Mouse (Mus musculus) embryonic facial prominence, embryonic 11.5 days (tissue): Measurements from ENCODE around the gene E2f4. TPM values are rescaled to one million over a fixed set of nuclear protein-coding genes. Genes with fewer than 3 reads are reported as not detected.

Source experiments
- ATAC-seq: fragments of 200-750 bp; cut with Nextera tagmentation; replicated peaks from 2 replicates; pipeline ENCODE4 v1.8.0; 2017; ENCODE audit warnings: low read depth; ENCODE audit not compliant: insufficient number of reproducible peaks, low FRiP score, low TSS enrichment
- DNase-seq: peaks from one replicate; pipeline ENCODE4 v3.0.0-alpha.2; 2015; ENCODE audit warnings: low spot score
- H3K27ac ChIP-seq: fragments of 300-500 bp; sonication (generic); replicated peaks from 2 replicates; pipeline ENCODE4 v1.5.1; 2014; ENCODE audit warnings: mild to moderate bottlenecking, low read depth, low read length, control low read depth
- H3K27me3 ChIP-seq: fragments of 300-500 bp; sonication (generic); 2 replicates; pipeline ENCODE4 v1.6.1; 2014; ENCODE audit warnings: mild to moderate bottlenecking, low read length, moderate library complexity, mixed read lengths; ENCODE audit not compliant: control insufficient read depth, insufficient read depth
- H3K36me3 ChIP-seq: fragments of 300-500 bp; sonication (generic); replicated peaks from 2 replicates; pipeline ENCODE4 v1.6.1; 2014; ENCODE audit warnings: low read depth, mild to moderate bottlenecking, low read length, moderate library complexity, mixed read lengths; ENCODE audit not compliant: control insufficient read depth, insufficient read depth
- H3K4me1 ChIP-seq: fragments of 300-500 bp; sonication (generic); 2 replicates; pipeline ENCODE4 v1.6.1; 2014; ENCODE audit warnings: low read length, mixed read lengths; ENCODE audit not compliant: control insufficient read depth, insufficient read depth
- H3K4me2 ChIP-seq: fragments of 300-500 bp; sonication (generic); 2 replicates; pipeline ENCODE4 v1.6.1; 2014; ENCODE audit warnings: low read depth, mild to moderate bottlenecking, control low read depth, low read length, moderate library complexity
- H3K4me3 ChIP-seq: fragments of 300-500 bp; sonication (generic); 2 replicates; pipeline ENCODE4 v1.5.1; 2014; ENCODE audit warnings: low read depth, low read length, control low read depth
- H3K9ac ChIP-seq: fragments of 300-500 bp; sonication (generic); replicated peaks from 2 replicates; pipeline ENCODE4 v1.6.1; 2014; ENCODE audit warnings: mild to moderate bottlenecking, control low read depth, low read length
- H3K9me3 ChIP-seq: fragments of 300-500 bp; sonication (generic); replicated peaks from 2 replicates; pipeline ENCODE4 v1.6.1; 2016; ENCODE audit warnings: mild to moderate bottlenecking, low read length, inconsistent platforms, mixed read lengths; ENCODE audit not compliant: control insufficient read depth
- WGBS: fragments of 180-500 bp; shearing (Covaris S2); extraction: QIAGEN DNeasy Blood & Tissue Kit; methylation state at CpG from one replicate; pipeline ENCODE4 v1.1.7; 2014; 5-methylcytosine and 5-hydroxymethylcytosine counted together
- polyA plus RNA-seq: library from polyadenylated mRNA; unstranded; fragments of >200 nt; fragmentation: Nextera tagmentation; extraction: Ambion mirVana; gene quantifications from 2 replicates; pipeline ENCODE4 v1.2.1, GENCODE M21; 2014

E2f4 gene
- polyA plus RNA-seq, 1 experiment from 2014 or later: 103 TPM

DNA sequence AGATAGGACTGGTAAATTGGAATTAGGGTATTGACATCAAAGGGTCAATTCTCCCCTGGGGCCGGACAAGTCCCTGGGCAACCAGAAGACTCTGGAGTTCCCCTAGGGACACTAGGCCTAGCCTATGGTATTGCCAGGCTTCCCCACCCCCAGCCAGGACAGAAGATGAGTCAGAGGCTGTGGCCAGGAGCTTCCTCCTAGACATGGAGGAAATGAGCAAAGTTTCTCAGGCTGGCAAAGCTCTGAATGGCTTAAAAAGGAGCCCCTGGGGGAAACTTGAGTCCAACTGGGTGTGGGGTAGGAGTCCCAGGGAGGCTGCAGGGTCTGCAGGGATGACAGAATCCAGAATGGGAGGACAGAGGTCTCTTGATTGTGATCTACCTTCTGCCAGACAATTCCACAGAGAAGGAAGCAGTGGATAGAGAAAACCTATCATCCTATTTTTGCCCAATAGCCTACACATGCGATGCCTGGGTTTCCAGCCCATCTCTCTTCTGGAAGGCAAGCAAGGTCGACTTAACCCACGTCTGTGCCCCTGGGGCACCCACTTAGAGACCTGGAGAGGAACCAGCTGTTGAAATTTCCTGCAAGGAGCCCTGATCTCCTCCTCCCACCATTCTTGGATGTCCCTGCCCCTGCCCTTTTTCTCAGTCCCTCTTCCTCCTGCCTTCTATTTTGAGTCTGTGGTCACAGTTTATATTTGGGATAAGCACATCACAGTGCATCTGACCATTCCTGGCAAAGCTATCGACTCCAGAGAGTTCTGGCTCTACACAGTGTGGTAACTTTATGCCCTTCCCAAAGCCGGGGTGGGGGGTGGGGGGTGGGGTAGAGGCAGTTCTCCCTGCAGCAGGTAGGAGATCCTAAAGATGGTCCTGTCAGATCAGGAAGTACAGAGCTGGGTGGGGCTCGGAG, 47.9 kb downstream of the E2f4 start:
- H3K9me3 ChIP-seq: no peaks in the 10 kb centered on the region
- peaks cover 9% of the 10 kb centered on the region for H3K4me1 ChIP-seq
- H3K27me3 ChIP-seq: no peaks in the 10 kb centered on the region
- DNase-seq: no peak
- no peak overlapping the region for H3K27ac ChIP-seq
- H3K36me3 ChIP-seq: no peaks in the 10 kb centered on the region
- H3K4me2 ChIP-seq: no peak overlapping the region
- no peak for ATAC-seq
- no peak overlapping the region for H3K4me3 ChIP-seq
- no peak overlapping the region for H3K9ac ChIP-seq
- 37% methylated on average over 7 of the region's 7 CpGs for WGBS

DNA sequence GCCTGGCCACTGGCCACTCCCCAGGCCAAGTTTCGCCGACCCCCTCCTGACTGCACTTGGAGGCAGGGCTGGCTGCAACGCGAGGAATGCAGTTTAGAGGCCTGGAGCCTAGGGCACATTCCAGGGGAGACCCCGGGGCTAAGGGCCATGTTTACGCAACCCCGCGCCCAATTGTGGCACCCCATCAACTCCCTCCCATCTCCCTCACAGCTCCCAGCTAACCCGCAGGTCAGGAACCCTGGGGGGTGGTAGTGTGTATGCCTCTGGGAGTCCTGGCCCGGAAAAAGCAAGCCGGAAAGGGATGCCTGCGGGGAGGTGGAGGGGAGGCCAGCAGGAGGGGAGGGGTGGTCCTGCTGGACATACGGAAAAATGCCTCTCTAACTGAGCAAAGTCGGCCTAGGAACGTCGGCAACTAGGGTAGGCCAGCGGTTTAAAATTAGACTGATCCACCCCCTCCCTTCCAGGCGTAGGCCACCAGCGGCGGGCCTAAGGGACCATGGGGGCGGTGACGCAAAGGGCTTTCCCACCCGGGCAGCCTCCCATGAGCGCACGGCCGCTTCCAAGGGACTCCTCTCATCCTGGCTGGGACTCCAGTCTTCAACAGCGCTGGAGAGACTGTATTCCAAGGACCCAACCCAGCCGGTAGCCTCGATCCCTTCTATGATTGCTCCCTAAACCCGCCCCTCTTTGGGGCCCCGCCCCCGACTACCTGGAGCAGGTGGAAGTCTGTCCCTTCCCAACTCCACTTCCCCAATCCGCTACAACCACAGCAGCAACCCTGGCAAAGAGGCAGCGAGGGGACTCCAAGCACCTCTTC, 49.4 kb downstream of the E2f4 start:
- ATAC-seq (peak; percentile 11), DNase-seq (peak; percentile 57)
- H3K4me3 ChIP-seq: peak overlapping the region; percentile 70
- H3K4me2 ChIP-seq: peak overlapping the region; percentile 98
- peak overlapping the region; percentile 56 for H3K27ac ChIP-seq
- H3K4me1 ChIP-seq: peaks cover 9% of the 10 kb centered on the region
- peak overlapping the region; percentile 70 for H3K9ac ChIP-seq
- WGBS: under 1% methylated on average over 33 of the region's 34 CpGs
- no peaks in the 10 kb centered on the region for H3K9me3 ChIP-seq
- H3K27me3 ChIP-seq: no peaks in the 10 kb centered on the region
- no peaks in the 10 kb centered on the region for H3K36me3 ChIP-seq

DNA sequence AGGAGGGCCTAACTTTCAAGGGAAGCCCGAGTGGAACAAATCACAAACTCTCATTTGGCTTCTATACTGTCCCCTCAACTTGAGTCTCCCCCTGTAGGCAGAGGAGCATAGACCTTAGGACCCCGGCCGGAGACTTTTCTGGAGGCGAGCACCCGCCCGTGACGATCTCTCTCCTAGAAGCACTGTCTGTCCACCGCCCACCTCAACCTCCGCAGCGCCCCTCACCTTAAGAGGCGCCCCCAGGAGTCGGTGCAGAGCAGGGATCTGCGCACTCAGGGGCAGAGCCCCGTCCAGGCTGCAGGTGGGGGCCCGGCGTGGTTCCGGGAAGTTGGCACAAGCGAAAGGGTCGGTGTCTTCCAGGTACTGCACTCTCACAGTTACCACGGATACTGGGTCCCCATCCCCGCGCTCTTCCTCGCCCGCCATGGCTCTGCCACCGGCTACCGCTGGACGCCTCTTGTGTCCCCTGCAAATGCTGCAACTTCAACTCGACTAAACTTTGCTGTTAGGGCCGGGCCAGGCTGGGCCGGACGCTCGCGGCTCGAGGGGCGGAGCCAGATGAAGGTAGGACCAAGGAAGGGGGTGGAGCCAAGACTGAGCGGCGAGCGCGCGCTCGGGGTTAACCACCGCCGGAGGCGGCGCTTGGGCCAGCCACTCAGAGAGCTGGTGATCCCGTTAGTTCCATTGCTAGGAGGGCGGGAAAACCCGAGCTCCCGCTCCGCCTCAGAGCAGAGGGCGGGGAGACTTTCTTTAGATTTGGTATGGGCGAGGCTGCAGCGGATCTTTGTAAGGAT, 50.2 kb downstream of the E2f4 start, which contains the start of gene Fhod1:
Gene Fhod1 (minus strand): TSS at position 526 of the 794 bp plus-strand sequence.
- Histone ChIP-seq H3K4me3 (peak within 1 kb of the TSS; percentile 70), H3K36me3 (no peaks in the 10 kb centered on the region), H3K4me1 (peaks cover 9% of the 10 kb centered on the region), H3K27ac (peak within 1 kb of the TSS; percentile 56), H3K4me2 (peak within 1 kb of the TSS; percentile 98), H3K9ac (peak within 1 kb of the TSS; percentile 77), H3K27me3 (no peaks in the 10 kb centered on the region), H3K9me3 (no peaks in the 10 kb centered on the region)
- ATAC-seq (peak; percentile 81), DNase-seq (peak; percentile 98)
- under 1% methylated on average over 53 of the region's 53 CpGs for WGBS

GRCm38 (mm10) chr8:105348450-105349095, 51.1 kb downstream of the E2f4 start, which contains the start of gene Slc9a5:
Gene Slc9a5 (plus strand): TSS chr8:105348843.
- peak; percentile 9; the same call in 1 of the 2 replicates for ATAC-seq
- peak; percentile 90 for DNase-seq
- under 1% methylated on average over 34 of the region's 34 CpGs for WGBS
- peak within 1 kb of the TSS; percentile 77 for H3K9ac ChIP-seq
- peak within 1 kb of the TSS; percentile 56 for H3K27ac ChIP-seq
- no peaks in the 10 kb centered on the region for H3K27me3 ChIP-seq
- no peaks in the 10 kb centered on the region for H3K9me3 ChIP-seq
- peaks cover 9% of the 10 kb centered on the region for H3K4me1 ChIP-seq
- peak within 1 kb of the TSS; percentile 70 for H3K4me3 ChIP-seq
- peak within 1 kb of the TSS; percentile 98 for H3K4me2 ChIP-seq
- H3K36me3 ChIP-seq: no peaks in the 10 kb centered on the region

- H3K36me3 ChIP-seq: no peaks in the 10 kb centered on the region
- peak; percentile 60 for DNase-seq
- ATAC-seq: 0 out of 2 replicates have a peak, but pooled peaks have one; percentile 5
- H3K4me2 ChIP-seq: peak overlapping the region; percentile 98
- peak overlapping the region; percentile 77 for H3K9ac ChIP-seq
- peak overlapping the region; percentile 56; the same call in 1 of the 2 replicates for H3K27ac ChIP-seq
- under 1% methylated on average over 39 of the region's 48 CpGs for WGBS
- H3K27me3 ChIP-seq: no peaks in the 10 kb centered on the region
- peak overlapping the region; percentile 70 for H3K4me3 ChIP-seq
- no peaks in the 10 kb centered on the region for H3K9me3 ChIP-seq
- peaks cover 9% of the 10 kb centered on the region for H3K4me1 ChIP-seq
Measured at GRCm38 (mm10) chr8:105349096-105349771, 51.8 kb downstream of the E2f4 start.

- H3K9ac ChIP-seq: no peak overlapping the region
- WGBS: 41% methylated on average over 7 of the region's 7 CpGs
- H3K9me3 ChIP-seq: no peaks in the 10 kb centered on the region
- H3K27me3 ChIP-seq: no peaks in the 10 kb centered on the region
- peaks cover 12% of the 10 kb centered on the region for H3K4me1 ChIP-seq
- H3K4me3 ChIP-seq: peak overlapping the region; percentile 70; the same call in 1 of the 2 replicates
- H3K36me3 ChIP-seq: no peaks in the 10 kb centered on the region
- H3K4me2 ChIP-seq: peak overlapping the region; percentile 98; the same call in 1 of the 2 replicates
- no peak for DNase-seq
- no peak overlapping the region for H3K27ac ChIP-seq
- no peak for ATAC-seq
Measured at GRCm38 (mm10) chr8:105350186-105350585, 52.7 kb downstream of the E2f4 start.
